Mouse (Mus musculus): ENCODE measurements around the gene Ttc26.

The Ttc26 gene

GRCm38 (mm10) chr6:38381129-38381771 is at the start of gene Ttc26:
TSS of gene Ttc26 (plus strand) at chr6:38381469.
- ATAC-seq (ENCODE audit: insufficient number of reproducible peaks, low FRiP score, low TSS enrichment), result peak; percentile 86

GRCm38 (mm10) chr6:38335264-38335663 is 46.0 kb upstream of the Ttc26 start:
- ATAC-seq (ENCODE audit: insufficient number of reproducible peaks, low FRiP score, low TSS enrichment), result no peak

- no peak for ATAC-seq (ENCODE audit: insufficient number of reproducible peaks, low FRiP score, low TSS enrichment)
Measured at GRCm38 (mm10) chr6:38337166-38337705, 44.0 kb upstream of the Ttc26 start.

GRCm38 (mm10) chr6:38337951-38338350 is 43.3 kb upstream of the Ttc26 start:
- no peak for ATAC-seq (ENCODE audit: insufficient number of reproducible peaks, low FRiP score, low TSS enrichment)

GRCm38 (mm10) chr6:38339078-38339477 is 42.2 kb upstream of the Ttc26 start:
- ATAC-seq (ENCODE audit: insufficient number of reproducible peaks, low FRiP score, low TSS enrichment), result no peak

GRCm38 (mm10) chr6:38341751-38342665 is 39.3 kb upstream of the Ttc26 start:
- ATAC-seq (ENCODE audit: insufficient number of reproducible peaks, low FRiP score, low TSS enrichment), result peak; percentile 56

- ATAC-seq (ENCODE audit: insufficient number of reproducible peaks, low FRiP score, low TSS enrichment), result no peak
Measured at GRCm38 (mm10) chr6:38342666-38342992, 38.6 kb upstream of the Ttc26 start.

- ATAC-seq (ENCODE audit: insufficient number of reproducible peaks, low FRiP score, low TSS enrichment), result no peak
Measured at GRCm38 (mm10) chr6:38343581-38343980, 37.7 kb upstream of the Ttc26 start.

- ATAC-seq (ENCODE audit: insufficient number of reproducible peaks, low FRiP score, low TSS enrichment), result no peak
Measured at GRCm38 (mm10) chr6:38344006-38344670, 37.1 kb upstream of the Ttc26 start.

- ATAC-seq (ENCODE audit: insufficient number of reproducible peaks, low FRiP score, low TSS enrichment), result no peak
Measured at GRCm38 (mm10) chr6:38345796-38346195, 35.5 kb upstream of the Ttc26 start.

- no peak for ATAC-seq (ENCODE audit: insufficient number of reproducible peaks, low FRiP score, low TSS enrichment)
Measured at GRCm38 (mm10) chr6:38347875-38348274, 33.4 kb upstream of the Ttc26 start.

- no peak for ATAC-seq (ENCODE audit: insufficient number of reproducible peaks, low FRiP score, low TSS enrichment)
Measured at GRCm38 (mm10) chr6:38348811-38349453, 32.3 kb upstream of the Ttc26 start.

GRCm38 (mm10) chr6:38349806-38350205 is 31.5 kb upstream of the Ttc26 start:
- ATAC-seq (ENCODE audit: insufficient number of reproducible peaks, low FRiP score, low TSS enrichment), result no peak

GRCm38 (mm10) chr6:38351930-38352329 is 29.3 kb upstream of the Ttc26 start:
- ATAC-seq (ENCODE audit: insufficient number of reproducible peaks, low FRiP score, low TSS enrichment), result no peak

- ATAC-seq (ENCODE audit: insufficient number of reproducible peaks, low FRiP score, low TSS enrichment), result no peak
Measured at GRCm38 (mm10) chr6:38352451-38352850, 28.8 kb upstream of the Ttc26 start.

- no peak for ATAC-seq (ENCODE audit: insufficient number of reproducible peaks, low FRiP score, low TSS enrichment)
Measured at GRCm38 (mm10) chr6:38353181-38353580, 28.1 kb upstream of the Ttc26 start.

- peak; percentile 45 for ATAC-seq (ENCODE audit: insufficient number of reproducible peaks, low FRiP score, low TSS enrichment)
Measured at GRCm38 (mm10) chr6:38353811-38354722, 27.2 kb upstream of the Ttc26 start, which contains the start of gene Zc3hav1. TSS of gene Zc3hav1 (minus strand) at chr6:38354603.

GRCm38 (mm10) chr6:38354723-38355353 is 26.4 kb upstream of the Ttc26 start:
- 0 out of 2 replicates have a peak, but pooled peaks have one; percentile 26 for ATAC-seq (ENCODE audit: insufficient number of reproducible peaks, low FRiP score, low TSS enrichment)

GRCm38 (mm10) chr6:38355354-38355823 is 25.9 kb upstream of the Ttc26 start:
- no peak for ATAC-seq (ENCODE audit: insufficient number of reproducible peaks, low FRiP score, low TSS enrichment)

Measured in cerebellum, adult (tissue).